Mouse (Mus musculus) limb, embryonic 13.5 days (tissue): ENCODE measurements around the gene Gm10097. TPM values are rescaled to one million over a fixed set of nuclear protein-coding genes. Genes with fewer than 3 reads are reported as not detected.

Source experiments
- ATAC-seq: fragments of 200-750 bp; cut with Nextera tagmentation; 2 replicates; pipeline ENCODE4 v1.8.0; 2017; ENCODE audit warnings: low read depth, moderate number of reproducible peaks, moderate TSS enrichment; ENCODE audit not compliant: low FRiP score
- H3K27ac ChIP-seq: fragments of 300-500 bp; sonication (generic); 2 replicates; pipeline ENCODE4 v1.5.1; 2015; ENCODE audit warnings: inconsistent platforms, mild to moderate bottlenecking, moderate library complexity
- H3K27me3 ChIP-seq: fragments of 300-500 bp; sonication (generic); 2 replicates; pipeline ENCODE4 v1.6.1; 2015; ENCODE audit warnings: mild to moderate bottlenecking, inconsistent platforms
- H3K36me3 ChIP-seq: fragments of 300-500 bp; sonication (generic); 2 replicates; pipeline ENCODE4 v1.6.1; 2015; ENCODE audit warnings: inconsistent platforms, mild to moderate bottlenecking, moderate library complexity
- H3K4me1 ChIP-seq: fragments of 300-500 bp; sonication (generic); 2 replicates; pipeline ENCODE4 v1.6.1; 2015; ENCODE audit warnings: inconsistent platforms
- H3K4me2 ChIP-seq: fragments of 300-500 bp; sonication (generic); replicated peaks from 2 replicates; pipeline ENCODE4 v1.6.1; 2015; ENCODE audit warnings: inconsistent platforms, mild to moderate bottlenecking, moderate library complexity
- H3K4me3 ChIP-seq: fragments of 300-500 bp; sonication (generic); 2 replicates; pipeline ENCODE4 v1.5.1; 2015; ENCODE audit warnings: moderate library complexity, mild to moderate bottlenecking, inconsistent platforms
- H3K9ac ChIP-seq: fragments of 300-500 bp; sonication (generic); 2 replicates; pipeline ENCODE4 v1.6.1; 2015; ENCODE audit warnings: mild to moderate bottlenecking, inconsistent platforms
- H3K9me3 ChIP-seq: fragments of 300-500 bp; sonication (generic); 2 replicates; pipeline ENCODE4 v1.6.1; 2016; ENCODE audit warnings: inconsistent platforms
- WGBS: fragments of 180-500 bp; shearing (Covaris S2); methylation state at CpG from one replicate; pipeline ENCODE4 v1.1.7; 2015; 5-methylcytosine and 5-hydroxymethylcytosine counted together
- polyA plus RNA-seq: library from polyadenylated mRNA; unstranded; fragments of >200 nt; fragmentation: Nextera tagmentation; extraction: Ambion mirVana; gene quantifications from 2 replicates; pipeline ENCODE4 v1.2.1, GENCODE M21; 2015

Gm10097 gene
- polyA plus RNA-seq, result 0.13 and 0.31 TPM in 2 replicates

GRCm38 (mm10) chr10:5068676-5069265 is at the start of gene Gm10097:
Gm10097 (plus strand) TSS chr10:5069192.
- peaks cover 14% of the 10 kb centered on the region for H3K4me1 ChIP-seq
- H3K27me3 ChIP-seq, result peaks cover 19% of the 10 kb centered on the region
- peaks cover 4% of the 10 kb centered on the region for H3K36me3 ChIP-seq
- ATAC-seq, result no peak
- no peak within 1 kb of the TSS; the same call in 1 of the 2 replicates for H3K27ac ChIP-seq
- no peak within 1 kb of the TSS for H3K9ac ChIP-seq
- WGBS, result 85% methylated on average over 14 of the region's 14 CpGs
- H3K4me2 ChIP-seq, result no peak within 1 kb of the TSS
- H3K4me3 ChIP-seq, result no peak within 1 kb of the TSS
- H3K9me3 ChIP-seq, result no peaks in the 10 kb centered on the region

GRCm38 (mm10) chr10:5025906-5026305 is 43.1 kb upstream of the Gm10097 start:
- Histone ChIP-seq H3K36me3 (peaks cover 2% of the 10 kb centered on the region), H3K4me2 (no peak overlapping the region), H3K27me3 (no peaks in the 10 kb centered on the region), H3K27ac (no peak overlapping the region), H3K4me3 (no peak overlapping the region), H3K4me1 (no peaks in the 10 kb centered on the region), H3K9ac (no peak overlapping the region), H3K9me3 (no peaks in the 10 kb centered on the region)
- no peak for ATAC-seq
- WGBS, result 95% methylated on average over 4 of the region's 4 CpGs

GRCm38 (mm10) chr10:5027208-5027607 is 41.8 kb upstream of the Gm10097 start:
- no peaks in the 10 kb centered on the region for H3K4me1 ChIP-seq
- no peak for ATAC-seq
- 91% methylated on average over 1 of the region's 1 CpGs for WGBS

GRCm38 (mm10) chr10:5028301-5028700 is 40.7 kb upstream of the Gm10097 start:
- no peaks in the 10 kb centered on the region for H3K4me1 ChIP-seq
- WGBS, result 81% methylated on average over 9 of the region's 9 CpGs
- no peak overlapping the region for H3K9ac ChIP-seq
- peaks cover 16% of the 10 kb centered on the region; the same call in 1 of the 2 replicates for H3K36me3 ChIP-seq
- H3K4me2 ChIP-seq, result no peak overlapping the region
- H3K27me3 ChIP-seq, result no peaks in the 10 kb centered on the region
- no peak overlapping the region for H3K27ac ChIP-seq
- no peak overlapping the region for H3K4me3 ChIP-seq
- ATAC-seq, result no peak
- no peaks in the 10 kb centered on the region for H3K9me3 ChIP-seq

More at GRCm38 (mm10) chr10:5027208-5027607, 41.8 kb upstream of the Gm10097 start:
- no peak overlapping the region for H3K4me3 ChIP-seq
- H3K27me3 ChIP-seq, result no peaks in the 10 kb centered on the region
- no peak overlapping the region for H3K27ac ChIP-seq
- H3K36me3 ChIP-seq, result peaks cover 9% of the 10 kb centered on the region; the same call in 1 of the 2 replicates
- H3K9ac ChIP-seq, result no peak overlapping the region
- H3K4me2 ChIP-seq, result no peak overlapping the region
- H3K9me3 ChIP-seq, result no peaks in the 10 kb centered on the region

- peaks cover 16% of the 10 kb centered on the region; the same call in 1 of the 2 replicates for H3K36me3 ChIP-seq
- no peak overlapping the region for H3K27ac ChIP-seq
- ATAC-seq, result no peak
- no peak overlapping the region for H3K9ac ChIP-seq
- no peaks in the 10 kb centered on the region for H3K9me3 ChIP-seq
- no peaks in the 10 kb centered on the region for H3K4me1 ChIP-seq
- H3K4me2 ChIP-seq, result no peak overlapping the region
- 51% methylated on average over 2 of the region's 2 CpGs for WGBS
- no peaks in the 10 kb centered on the region for H3K27me3 ChIP-seq
- no peak overlapping the region for H3K4me3 ChIP-seq
Measured at GRCm38 (mm10) chr10:5029161-5029560, 39.8 kb upstream of the Gm10097 start.

GRCm38 (mm10) chr10:5029883-5030282 is 39.1 kb upstream of the Gm10097 start:
- 88% methylated on average over 1 of the region's 1 CpGs for WGBS
- no peak for ATAC-seq
- H3K4me2 ChIP-seq, result no peak overlapping the region
- H3K27ac ChIP-seq, result no peak overlapping the region
- no peaks in the 10 kb centered on the region for H3K27me3 ChIP-seq
- no peak overlapping the region for H3K4me3 ChIP-seq
- H3K36me3 ChIP-seq, result peaks cover 16% of the 10 kb centered on the region; the same call in 1 of the 2 replicates
- no peak overlapping the region for H3K9ac ChIP-seq
- H3K4me1 ChIP-seq, result no peaks in the 10 kb centered on the region
- H3K9me3 ChIP-seq, result no peaks in the 10 kb centered on the region

- no peak overlapping the region for H3K4me2 ChIP-seq
- no peaks in the 10 kb centered on the region for H3K27me3 ChIP-seq
- H3K9ac ChIP-seq, result no peak overlapping the region
- no peaks in the 10 kb centered on the region for H3K4me1 ChIP-seq
- H3K4me3 ChIP-seq, result no peak overlapping the region
- WGBS, result 83% methylated on average over 15 of the region's 15 CpGs
- H3K9me3 ChIP-seq, result no peaks in the 10 kb centered on the region
- ATAC-seq, result no peak
- no peak overlapping the region for H3K27ac ChIP-seq
- H3K36me3 ChIP-seq, result peaks cover 29% of the 10 kb centered on the region
Measured at GRCm38 (mm10) chr10:5032192-5033048, 36.6 kb upstream of the Gm10097 start.

- H3K9ac ChIP-seq, result no peak overlapping the region
- H3K27ac ChIP-seq, result no peak overlapping the region
- no peak overlapping the region for H3K4me2 ChIP-seq
- H3K4me3 ChIP-seq, result no peak overlapping the region
- H3K36me3 ChIP-seq, result peaks cover 39% of the 10 kb centered on the region
- H3K4me1 ChIP-seq, result peaks cover 20% of the 10 kb centered on the region
- no peak for ATAC-seq
- no peaks in the 10 kb centered on the region for H3K27me3 ChIP-seq
- WGBS, result 61% methylated on average over 8 of the region's 8 CpGs
- H3K9me3 ChIP-seq, result no peaks in the 10 kb centered on the region
Measured at GRCm38 (mm10) chr10:5041254-5041653, 27.7 kb upstream of the Gm10097 start.

- 87% methylated on average over 8 of the region's 8 CpGs for WGBS
- Histone ChIP-seq H3K4me1 (peaks cover 20% of the 10 kb centered on the region), H3K4me3 (no peak overlapping the region), H3K4me2 (no peak overlapping the region), H3K27me3 (no peaks in the 10 kb centered on the region), H3K27ac (no peak overlapping the region), H3K9me3 (no peaks in the 10 kb centered on the region), H3K36me3 (peaks cover 45% of the 10 kb centered on the region), H3K9ac (no peak overlapping the region)
- ATAC-seq, result no peak
Measured at GRCm38 (mm10) chr10:5044481-5044880, 24.5 kb upstream of the Gm10097 start.

GRCm38 (mm10) chr10:5045213-5045612 is 23.8 kb upstream of the Gm10097 start:
- Histone ChIP-seq H3K9ac (no peak overlapping the region), H3K4me2 (no peak overlapping the region), H3K9me3 (no peaks in the 10 kb centered on the region), H3K4me3 (no peak overlapping the region), H3K27ac (no peak overlapping the region; the same call in 1 of the 2 replicates), H3K36me3 (peaks cover 39% of the 10 kb centered on the region), H3K27me3 (no peaks in the 10 kb centered on the region), H3K4me1 (peaks cover 20% of the 10 kb centered on the region)
- 58% methylated on average over 7 of the region's 7 CpGs for WGBS
- no peak for ATAC-seq

GRCm38 (mm10) chr10:5045671-5046070 is 23.3 kb upstream of the Gm10097 start:
- Histone ChIP-seq H3K27ac (no peak overlapping the region), H3K4me2 (no peak overlapping the region), H3K36me3 (peaks cover 34% of the 10 kb centered on the region), H3K4me3 (no peak overlapping the region), H3K9me3 (no peaks in the 10 kb centered on the region), H3K9ac (no peak overlapping the region), H3K27me3 (no peaks in the 10 kb centered on the region), H3K4me1 (peaks cover 20% of the 10 kb centered on the region)
- 83% methylated on average over 5 of the region's 5 CpGs for WGBS
- ATAC-seq, result no peak

- Histone ChIP-seq H3K9me3 (no peaks in the 10 kb centered on the region), H3K4me2 (no peak overlapping the region), H3K4me3 (no peak overlapping the region), H3K4me1 (no peaks in the 10 kb centered on the region), H3K36me3 (peaks cover 16% of the 10 kb centered on the region), H3K9ac (no peak overlapping the region), H3K27ac (no peak overlapping the region), H3K27me3 (no peaks in the 10 kb centered on the region)
- WGBS, result 83% methylated on average over 10 of the region's 10 CpGs
- ATAC-seq, result no peak
Measured at GRCm38 (mm10) chr10:5056243-5056735, 12.7 kb upstream of the Gm10097 start.
